Mouse (Mus musculus): ENCODE data around the gene Zfp989.
"Not testable (repeated sequence)": the region's sequence is repeated elsewhere in the genome, so short reads cannot be mapped to it uniquely, and the experiment has no call there.

DNA sequence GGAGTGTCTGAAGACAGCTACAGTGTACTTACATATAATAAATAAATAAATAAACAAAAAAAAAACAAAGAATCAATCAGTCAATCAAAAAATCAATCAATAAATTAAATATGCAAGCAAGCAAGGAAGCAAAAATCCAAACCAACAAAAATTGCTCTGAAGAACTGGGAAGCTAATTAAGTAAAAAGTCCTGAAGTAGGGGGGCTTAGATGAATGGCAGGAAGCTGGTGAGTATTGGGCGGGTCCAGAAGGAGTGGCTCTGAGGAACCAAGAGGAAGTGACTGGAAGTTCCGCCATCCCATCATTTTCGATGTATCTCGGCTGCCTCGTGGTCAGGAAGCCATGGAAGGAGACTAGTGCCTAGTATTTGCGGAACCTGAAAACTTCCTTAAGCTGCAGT is 49.8 kb downstream of the Zfp989 start, which contains the start of gene Rex2:
- not testable (repeated sequence) for TF ChIP-seq EP300 (IDR thresholded peaks at IDR 0.05; ENCODE audit: insufficient read depth, low read depth, low read length); CTCF (IDR thresholded peaks at IDR 0.05; ENCODE audit: low read depth, low read length)
